In the genomic region with DNA sequence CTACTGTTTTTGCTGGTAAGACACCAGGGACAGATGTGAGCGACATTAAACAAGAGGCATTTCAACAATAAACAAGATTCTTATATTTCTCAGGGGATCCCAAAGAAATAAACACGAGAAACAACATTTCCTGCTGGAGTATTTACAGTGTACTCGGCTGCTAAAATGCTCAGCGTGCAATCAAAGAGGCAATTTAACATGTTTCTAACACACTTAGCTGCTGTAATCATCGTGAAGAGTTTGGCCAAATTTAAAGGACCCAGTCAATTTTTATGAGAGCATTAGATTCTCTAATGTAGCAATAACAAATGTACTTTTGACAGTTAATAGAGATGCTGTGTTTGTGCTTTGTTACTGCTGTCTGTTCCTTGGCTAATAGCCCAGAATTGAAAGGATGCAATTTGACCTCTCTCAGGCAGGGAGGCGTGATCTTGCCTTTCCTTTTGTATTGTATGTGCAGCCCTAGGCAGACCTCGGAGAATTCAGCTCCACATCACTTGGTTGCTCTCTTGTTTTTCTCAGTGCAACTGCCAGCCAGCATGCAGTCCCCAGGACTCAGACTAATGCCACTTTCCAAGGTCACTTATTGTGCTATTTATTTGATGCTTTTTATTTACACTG, we compare ENCODE assay signal across 8 mouse cellular contexts. TPM values are rescaled to one million over a fixed set of nuclear protein-coding genes. Genes with fewer than 3 reads are reported as not detected.
A peak's percentile ranks its signal among the peaks of the same experiment; 100 is the strongest.
DNase-seq lines count a peak whose midpoint lies in the region; ATAC-seq and TF ChIP-seq lines count a peak whose summit lies in the region.

No protein-coding gene starts in this region.

- no peak overlapping the region for H3K4me3 ChIP-seq in layer of hippocampus, adult 2 months
- H3K4me3 ChIP-seq in forebrain, postnatal 0 days (ENCODE audit: low read depth, low read length), result no peak overlapping the region
- no peak overlapping the region for H3K4me3 ChIP-seq in limb, embryonic 13.5 days
- no peak overlapping the region for H3K4me3 ChIP-seq in olfactory bulb, adult 2 months (ENCODE audit: insufficient read depth, low read depth, low read length)

- H3K27ac ChIP-seq in layer of hippocampus, adult 2 months, result peak overlapping the region; percentile 11; the same call in 1 of the 2 replicates
- H3K27ac ChIP-seq in forebrain, postnatal 0 days (ENCODE audit: low read depth, low read length), result 0 out of 2 replicates have a peak overlapping the region, but pooled peaks have one; percentile 57
- no peak overlapping the region; the same call in 1 of the 2 replicates for H3K27ac ChIP-seq in limb, embryonic 13.5 days
- H3K27ac ChIP-seq in olfactory bulb, adult 2 months (ENCODE audit: insufficient read depth, low read depth, low read length), result peak overlapping the region; percentile 56; the same call in 1 of the 2 replicates

- no peak for TF ChIP-seq CTCF in layer of hippocampus, adult 2 months (conservative IDR thresholded peaks at IDR 0.05)
- TF ChIP-seq CTCF in forebrain, postnatal 0 days (IDR thresholded peaks at IDR 0.05; ENCODE audit: low read depth), result no peak
- TF ChIP-seq CTCF in olfactory bulb, adult 2 months (IDR thresholded peaks at IDR 0.05; ENCODE audit: insufficient read depth, low read depth, low read length), result no peak

- H3K4me2 ChIP-seq in forebrain, postnatal 0 days (ENCODE audit: low read depth), result no peak overlapping the region
- peak overlapping the region; percentile 22 for H3K4me2 ChIP-seq in limb, embryonic 13.5 days (replicated peaks)

- no peaks in the 10 kb centered on the region for H3K4me1 ChIP-seq in forebrain, postnatal 0 days (ENCODE audit: insufficient read depth)
- 0 out of 2 replicates have a peak, but pooled peaks cover 3% of the 10 kb centered on the region for H3K4me1 ChIP-seq in limb, embryonic 13.5 days
- H3K4me1 ChIP-seq in olfactory bulb, adult 2 months (ENCODE audit: control insufficient read depth, insufficient read depth, low read length), result peaks cover 8% of the 10 kb centered on the region; the same call in 1 of the 2 replicates

- intact Hi-C loops in left cerebral cortex, postnatal 36 days (cut with DNase I), result no loop called here

- H3K9me3 ChIP-seq in forebrain, postnatal 0 days (ENCODE audit: low read length), result no peaks in the 10 kb centered on the region
- H3K9me3 ChIP-seq in limb, embryonic 13.5 days, result no peaks in the 10 kb centered on the region

- H3K36me3 ChIP-seq in forebrain, postnatal 0 days (ENCODE audit: insufficient read depth), result 0 out of 2 replicates have a peak, but pooled peaks cover 9% of the 10 kb centered on the region
- H3K36me3 ChIP-seq in limb, embryonic 13.5 days, result peaks cover 10% of the 10 kb centered on the region

- peak; percentile 75 for ATAC-seq in forebrain, postnatal 0 days
- ATAC-seq in limb, embryonic 13.5 days (ENCODE audit: low FRiP score, low read depth), result no peak
- no peak for ATAC-seq in inflammation-experienced regulatory T-cells, adult 6 months

- no peak for TF ChIP-seq POLR2A in olfactory bulb, adult 2 months (IDR thresholded peaks at IDR 0.05; ENCODE audit: insufficient read depth, low read depth, low read length)

- 12% methylated on average over 7 of the region's 7 CpGs for WGBS in forebrain, postnatal 0 days
- WGBS in limb, embryonic 13.5 days, result 14% methylated on average over 7 of the region's 7 CpGs
- WGBS in olfactory bulb, adult 2 months, result 18% methylated on average over 7 of the region's 7 CpGs

- H3K27me3 ChIP-seq in forebrain, postnatal 0 days (ENCODE audit: insufficient read depth, low read length), result no peaks in the 10 kb centered on the region
- H3K27me3 ChIP-seq in limb, embryonic 13.5 days, result no peaks in the 10 kb centered on the region

- DNase-seq in layer of hippocampus, adult 2 months (ENCODE audit: low spot score in 2 of 2), result no peak
- no peak for DNase-seq in layer of hippocampus, postnatal 36 days
- peak; percentile 25 for DNase-seq in forebrain, postnatal 0 days
- no peak for DNase-seq in yolk sac, embryonic 10.5 days (ENCODE audit: low spot score)
- DNase-seq in left cerebral cortex, postnatal 36 days (ENCODE audit: low spot score in 2 of 2), result no peak

- H3K9ac ChIP-seq in forebrain, postnatal 0 days, result no peak overlapping the region
- no peak overlapping the region for H3K9ac ChIP-seq in limb, embryonic 13.5 days

RNA-seq across cellular contexts. Expression of gene Inip, which starts 35.9 kb away (rescaled TPM):
- 10 to 100 TPM; 23.6 to 25.6 TPM for total RNA-seq in layer of hippocampus, adult 2 months (2021)
- total RNA-seq in layer of hippocampus, postnatal 36 days (2021), result 10 to 100 TPM; 24.1 to 26.4 TPM
- total RNA-seq in forebrain, postnatal 0 days (2014; rRNA removed), result 31.3 and 34.1 TPM in 2 replicates
- 39.2 and 43.2 TPM in 2 replicates for polyA plus RNA-seq in forebrain, postnatal 0 days (2015; fragmentation: Nextera tagmentation; extraction: Ambion mirVana)
- polyA plus RNA-seq in limb, embryonic 13.5 days (2015; fragmentation: Nextera tagmentation; extraction: Ambion mirVana), result 60.7 and 61.0 TPM in 2 replicates
- not detected in 2 replicates for polyA plus RNA-seq in olfactory bulb, adult 2 months (2012; ENCODE audit: insufficient read depth, insufficient read length, low replicate concordance, missing spikeins)
- 10 to 100 TPM; 48.4 to 49.9 (median 49.5) TPM for polyA plus RNA-seq in inflammation-experienced regulatory T-cells, adult 6 months (2017; shearing (Covaris generic))
- 10 to 100 TPM; 21.3 to 23.5 TPM for total RNA-seq in left cerebral cortex, postnatal 36 days (2021)

RNA-seq across cellular contexts. Expression of gene Snx30, which starts 40.1 kb away (rescaled TPM):
- total RNA-seq in layer of hippocampus, adult 2 months (2021), result 10 to 100 TPM; 40.3 to 44.6 TPM
- total RNA-seq in layer of hippocampus, postnatal 36 days (2021), result 10 to 100 TPM; 44.9 to 46.0 TPM
- 22.7 and 31.4 TPM in 2 replicates for total RNA-seq in forebrain, postnatal 0 days (2014; rRNA removed)
- polyA plus RNA-seq in forebrain, postnatal 0 days (2015; fragmentation: Nextera tagmentation; extraction: Ambion mirVana), result 9.8 and 16.9 TPM in 2 replicates
- polyA plus RNA-seq in limb, embryonic 13.5 days (2015; fragmentation: Nextera tagmentation; extraction: Ambion mirVana), result 8.0 and 11.2 TPM in 2 replicates
- not detected in 2 replicates for polyA plus RNA-seq in olfactory bulb, adult 2 months (2012; ENCODE audit: insufficient read depth, insufficient read length, low replicate concordance, missing spikeins)
- 1 to 10 TPM; 2.6 to 3.6 (median 2.8) TPM for polyA plus RNA-seq in inflammation-experienced regulatory T-cells, adult 6 months (2017; shearing (Covaris generic))
- 10 to 100 TPM; 31.8 to 33.8 TPM for total RNA-seq in left cerebral cortex, postnatal 36 days (2021)
